Mouse (Mus musculus): ENCODE results near the gene Ppfia1.

Gene Ppfia1

GRCm38 (mm10) chr7:144432920-144433319, 120.6 kb downstream of the Ppfia1 start:
- DNase-seq (ENCODE audit: low spot score in 2 of 2), result no peak

GRCm38 (mm10) chr7:144427460-144427859, 126.1 kb downstream of the Ppfia1 start:
- DNase-seq (ENCODE audit: low spot score in 2 of 2), result no peak

Data from thymus, postnatal 10 days (tissue).